Mouse (Mus musculus): ENCODE data around the gene Slamf6. TPM values are rescaled to one million over a fixed set of nuclear protein-coding genes. Genes with fewer than 3 reads are reported as not detected.

Gene Slamf6
- polyA plus RNA-seq, 1 experiment from 2014 or later: 22.2 TPM

DNA sequence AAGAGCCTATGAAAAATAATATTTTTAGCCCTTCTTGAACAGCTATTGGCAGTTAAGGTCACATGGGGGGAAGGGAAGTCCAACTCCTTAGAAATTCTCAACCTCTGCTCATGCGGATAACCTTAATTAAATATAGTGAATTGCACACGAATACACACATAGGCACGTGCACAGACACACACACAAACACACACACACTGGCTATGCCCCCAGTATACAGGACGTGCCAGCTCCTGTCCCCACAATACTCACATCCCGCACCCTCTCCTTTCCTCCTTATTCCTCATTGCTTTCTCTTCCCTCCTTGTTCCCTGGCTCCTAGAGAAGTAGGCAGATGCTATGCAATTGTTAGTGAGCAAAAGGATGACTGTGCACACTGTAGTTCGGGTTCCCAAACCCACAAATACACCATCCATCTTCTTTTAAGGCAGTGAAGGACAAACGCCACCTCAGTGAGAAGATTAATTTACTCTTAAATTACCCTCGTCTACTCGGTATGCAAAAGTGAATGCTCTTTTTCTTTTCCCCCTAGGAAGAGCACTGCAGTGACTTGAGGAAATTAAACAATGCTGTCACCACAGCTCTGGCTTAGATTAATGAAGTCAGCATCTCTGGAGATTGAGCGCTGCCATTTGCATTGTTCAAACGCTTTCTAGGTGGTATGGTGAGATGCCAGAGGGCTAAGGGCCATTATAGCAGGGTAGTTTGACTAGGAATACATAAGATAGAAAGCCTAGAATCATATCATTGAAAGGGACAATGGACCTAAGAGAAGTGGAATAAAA lies 31.0 kb downstream of the Slamf6 start:
- Histone ChIP-seq H3K9me3 (replicated peaks; ENCODE audit: control insufficient read depth, low read length) (0 out of 2 replicates have a peak, but pooled peaks cover 2% of the 10 kb centered on the region), H3K4me2 (ENCODE audit: low read depth, low read length) (no peak overlapping the region), H3K4me3 (ENCODE audit: low read length) (no peak overlapping the region), H3K4me1 (ENCODE audit: control insufficient read depth, insufficient read depth, low read length) (no peaks in the 10 kb centered on the region), H3K36me3 (ENCODE audit: control insufficient read depth, insufficient read depth) (no peaks in the 10 kb centered on the region), H3K9ac (ENCODE audit: low read length) (no peak overlapping the region), H3K27ac (ENCODE audit: low read length) (no peak overlapping the region), H3K27me3 (ENCODE audit: control insufficient read depth, insufficient read depth, low read length) (no peaks in the 10 kb centered on the region)
- WGBS: 75% methylated on average over 11 of the region's 11 CpGs
- no peak for ATAC-seq (replicated peaks; ENCODE audit: extremely low read depth, insufficient read depth, low FRiP score)

GRCm38 (mm10) chr1:171948946-171949508 lies 31.7 kb downstream of the Slamf6 start:
- Histone ChIP-seq H3K27ac (ENCODE audit: low read length) (no peak overlapping the region), H3K9me3 (replicated peaks; ENCODE audit: control insufficient read depth, low read length) (0 out of 2 replicates have a peak, but pooled peaks cover 2% of the 10 kb centered on the region), H3K4me3 (ENCODE audit: low read length) (no peak overlapping the region), H3K4me1 (ENCODE audit: control insufficient read depth, insufficient read depth, low read length) (no peaks in the 10 kb centered on the region), H3K36me3 (ENCODE audit: control insufficient read depth, insufficient read depth) (no peaks in the 10 kb centered on the region), H3K27me3 (ENCODE audit: control insufficient read depth, insufficient read depth, low read length) (no peaks in the 10 kb centered on the region), H3K9ac (ENCODE audit: low read length) (no peak overlapping the region), H3K4me2 (ENCODE audit: low read depth, low read length) (no peak overlapping the region)
- WGBS: 85% methylated on average over 6 of the region's 6 CpGs
- ATAC-seq (replicated peaks; ENCODE audit: extremely low read depth, insufficient read depth, low FRiP score): no peak

DNA sequence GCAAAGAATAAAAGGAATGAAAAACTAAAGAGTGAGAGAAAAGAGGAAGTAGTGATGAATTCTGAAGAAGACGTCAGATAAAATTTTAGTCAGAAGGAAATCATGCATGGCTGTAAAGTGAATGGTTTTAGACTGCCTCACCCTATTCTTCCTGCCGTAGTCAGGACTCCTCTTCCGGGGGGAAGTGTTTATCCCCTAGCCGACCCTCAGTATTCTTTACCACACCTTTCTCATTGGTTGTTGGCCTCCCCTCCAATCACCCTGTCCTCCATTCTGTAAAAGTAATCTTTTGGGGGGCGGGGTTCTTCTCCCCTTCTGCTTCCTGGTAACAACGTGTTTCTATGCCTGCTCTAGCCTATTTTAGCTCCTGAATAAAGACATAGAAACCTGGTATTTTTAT lies 37.8 kb downstream of the Slamf6 start:
- Histone ChIP-seq H3K4me2 (ENCODE audit: low read depth, low read length) (no peak overlapping the region), H3K27me3 (ENCODE audit: control insufficient read depth, insufficient read depth, low read length) (no peaks in the 10 kb centered on the region), H3K9me3 (replicated peaks; ENCODE audit: control insufficient read depth, low read length) (0 out of 2 replicates have a peak, but pooled peaks cover 2% of the 10 kb centered on the region), H3K4me3 (ENCODE audit: low read length) (no peak overlapping the region), H3K36me3 (ENCODE audit: control insufficient read depth, insufficient read depth) (no peaks in the 10 kb centered on the region), H3K9ac (ENCODE audit: low read length) (no peak overlapping the region), H3K4me1 (ENCODE audit: control insufficient read depth, insufficient read depth, low read length) (no peaks in the 10 kb centered on the region), H3K27ac (ENCODE audit: low read length) (no peak overlapping the region)
- no peak for ATAC-seq (replicated peaks; ENCODE audit: extremely low read depth, insufficient read depth, low FRiP score)
- WGBS: 54% methylated on average over 6 of the region's 6 CpGs

DNA sequence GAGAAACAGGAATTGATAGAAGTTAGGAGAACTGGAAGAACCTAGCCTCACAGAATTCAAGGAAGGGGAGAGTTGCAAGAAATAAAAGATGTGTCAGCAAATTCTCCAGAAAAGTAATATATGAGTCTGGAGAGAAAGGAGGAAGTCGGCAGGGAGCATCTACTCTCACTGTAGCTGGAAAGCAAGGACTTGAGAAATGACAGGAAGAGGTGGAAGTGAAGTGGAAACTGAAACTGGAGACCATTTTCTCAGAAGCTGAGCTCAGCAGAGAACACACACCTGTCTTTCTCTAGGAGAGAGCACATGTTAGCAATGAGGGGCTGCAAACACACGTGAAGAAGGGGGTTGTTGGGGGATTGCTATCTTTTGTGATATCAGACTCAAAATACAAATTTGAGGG lies 40.1 kb downstream of the Slamf6 start:
- no peak overlapping the region for H3K9ac ChIP-seq (ENCODE audit: low read length)
- H3K4me2 ChIP-seq (ENCODE audit: low read depth, low read length): no peak overlapping the region
- no peaks in the 10 kb centered on the region for H3K4me1 ChIP-seq (ENCODE audit: control insufficient read depth, insufficient read depth, low read length)
- no peaks in the 10 kb centered on the region for H3K36me3 ChIP-seq (ENCODE audit: control insufficient read depth, insufficient read depth)
- H3K27me3 ChIP-seq (ENCODE audit: control insufficient read depth, insufficient read depth, low read length): no peaks in the 10 kb centered on the region
- no peak for ATAC-seq (replicated peaks; ENCODE audit: extremely low read depth, insufficient read depth, low FRiP score)
- no peak overlapping the region for H3K4me3 ChIP-seq (ENCODE audit: low read length)
- 46% methylated on average over 2 of the region's 2 CpGs for WGBS
- no peaks in the 10 kb centered on the region for H3K9me3 ChIP-seq (replicated peaks; ENCODE audit: control insufficient read depth, low read length)
- H3K27ac ChIP-seq (ENCODE audit: low read length): no peak overlapping the region

DNA sequence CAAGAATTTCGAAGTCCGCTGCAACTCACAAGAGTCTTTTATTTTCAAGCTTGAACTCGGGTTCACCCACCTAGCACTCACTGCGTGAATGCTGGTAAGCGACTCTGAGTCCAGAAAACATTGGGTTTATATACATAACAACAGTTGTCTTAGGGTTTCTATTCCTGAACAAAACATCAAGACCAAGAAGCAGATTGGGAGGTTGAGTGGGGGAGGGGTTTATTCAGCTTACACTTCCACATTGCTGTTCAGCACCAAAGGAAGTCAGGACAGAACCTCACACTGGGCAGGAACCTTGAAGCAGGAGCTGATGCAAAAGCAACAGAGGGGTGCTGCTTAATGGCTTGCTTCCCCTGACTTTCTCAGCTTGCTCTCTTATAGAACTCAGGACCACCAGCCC lies 43.4 kb downstream of the Slamf6 start:
- whole genome bisulfite sequencing: 86% methylated on average over 5 of the region's 5 CpGs
- H3K36me3 ChIP-seq (ENCODE audit: control insufficient read depth, insufficient read depth): no peaks in the 10 kb centered on the region
- no peaks in the 10 kb centered on the region for H3K9me3 ChIP-seq (replicated peaks; ENCODE audit: control insufficient read depth, low read length)
- no peaks in the 10 kb centered on the region for H3K4me1 ChIP-seq (ENCODE audit: control insufficient read depth, insufficient read depth, low read length)
- ATAC-seq (replicated peaks; ENCODE audit: extremely low read depth, insufficient read depth, low FRiP score): no peak
- no peak overlapping the region for H3K4me3 ChIP-seq (ENCODE audit: low read length)
- H3K4me2 ChIP-seq (ENCODE audit: low read depth, low read length): no peak overlapping the region
- no peak overlapping the region for H3K9ac ChIP-seq (ENCODE audit: low read length)
- H3K27ac ChIP-seq (ENCODE audit: low read length): no peak overlapping the region
- no peaks in the 10 kb centered on the region for H3K27me3 ChIP-seq (ENCODE audit: control insufficient read depth, insufficient read depth, low read length)

GRCm38 (mm10) chr1:171961704-171962103 lies 44.4 kb downstream of the Slamf6 start:
- no peaks in the 10 kb centered on the region for H3K36me3 ChIP-seq (ENCODE audit: control insufficient read depth, insufficient read depth)
- H3K9ac ChIP-seq (ENCODE audit: low read length): no peak overlapping the region
- H3K9me3 ChIP-seq (replicated peaks; ENCODE audit: control insufficient read depth, low read length): no peaks in the 10 kb centered on the region
- 78% methylated on average over 6 of the region's 6 CpGs for WGBS
- no peak overlapping the region for H3K4me3 ChIP-seq (ENCODE audit: low read length)
- no peaks in the 10 kb centered on the region for H3K4me1 ChIP-seq (ENCODE audit: control insufficient read depth, insufficient read depth, low read length)
- peak; percentile 69; the same call in 1 of the 2 replicates for ATAC-seq (replicated peaks; ENCODE audit: extremely low read depth, insufficient read depth, low FRiP score)
- H3K4me2 ChIP-seq (ENCODE audit: low read depth, low read length): no peak overlapping the region
- no peaks in the 10 kb centered on the region for H3K27me3 ChIP-seq (ENCODE audit: control insufficient read depth, insufficient read depth, low read length)
- H3K27ac ChIP-seq (ENCODE audit: low read length): no peak overlapping the region

- ATAC-seq (replicated peaks; ENCODE audit: extremely low read depth, insufficient read depth, low FRiP score): no peak
- no peak overlapping the region for H3K27ac ChIP-seq (ENCODE audit: low read length)
- H3K36me3 ChIP-seq (ENCODE audit: control insufficient read depth, insufficient read depth): no peaks in the 10 kb centered on the region
- no peaks in the 10 kb centered on the region for H3K27me3 ChIP-seq (ENCODE audit: control insufficient read depth, insufficient read depth, low read length)
- H3K4me2 ChIP-seq (ENCODE audit: low read depth, low read length): no peak overlapping the region
- peaks cover 3% of the 10 kb centered on the region; the same call in 1 of the 2 replicates for H3K9me3 ChIP-seq (replicated peaks; ENCODE audit: control insufficient read depth, low read length)
- H3K4me1 ChIP-seq (ENCODE audit: control insufficient read depth, insufficient read depth, low read length): no peaks in the 10 kb centered on the region
- H3K9ac ChIP-seq (ENCODE audit: low read length): no peak overlapping the region
- no peak overlapping the region for H3K4me3 ChIP-seq (ENCODE audit: low read length)
- WGBS: 74% methylated on average over 6 of the region's 6 CpGs
Observed at GRCm38 (mm10) chr1:171963613-171964012, 46.3 kb downstream of the Slamf6 start.

GRCm38 (mm10) chr1:171966054-171966790 lies 48.9 kb downstream of the Slamf6 start:
- ATAC-seq (replicated peaks; ENCODE audit: extremely low read depth, insufficient read depth, low FRiP score): no peak
- H3K9ac ChIP-seq (ENCODE audit: low read length): no peak overlapping the region
- no peaks in the 10 kb centered on the region for H3K4me1 ChIP-seq (ENCODE audit: control insufficient read depth, insufficient read depth, low read length)
- H3K9me3 ChIP-seq (replicated peaks; ENCODE audit: control insufficient read depth, low read length): peaks cover 3% of the 10 kb centered on the region; the same call in 1 of the 2 replicates
- H3K27me3 ChIP-seq (ENCODE audit: control insufficient read depth, insufficient read depth, low read length): no peaks in the 10 kb centered on the region
- H3K4me2 ChIP-seq (ENCODE audit: low read depth, low read length): no peak overlapping the region
- H3K27ac ChIP-seq (ENCODE audit: low read length): no peak overlapping the region
- 56% methylated on average over 6 of the region's 6 CpGs for WGBS
- H3K36me3 ChIP-seq (ENCODE audit: control insufficient read depth, insufficient read depth): no peaks in the 10 kb centered on the region
- no peak overlapping the region for H3K4me3 ChIP-seq (ENCODE audit: low read length)

GRCm38 (mm10) chr1:171969221-171969620 lies 51.9 kb downstream of the Slamf6 start:
- Histone ChIP-seq H3K4me2 (ENCODE audit: low read depth, low read length) (no peak overlapping the region), H3K9ac (ENCODE audit: low read length) (no peak overlapping the region), H3K4me1 (ENCODE audit: control insufficient read depth, insufficient read depth, low read length) (no peaks in the 10 kb centered on the region), H3K9me3 (replicated peaks; ENCODE audit: control insufficient read depth, low read length) (peaks cover 3% of the 10 kb centered on the region; the same call in 1 of the 2 replicates), H3K27me3 (ENCODE audit: control insufficient read depth, insufficient read depth, low read length) (no peaks in the 10 kb centered on the region), H3K4me3 (ENCODE audit: low read length) (no peak overlapping the region), H3K36me3 (ENCODE audit: control insufficient read depth, insufficient read depth) (no peaks in the 10 kb centered on the region), H3K27ac (ENCODE audit: low read length) (no peak overlapping the region)
- no peak for ATAC-seq (replicated peaks; ENCODE audit: extremely low read depth, insufficient read depth, low FRiP score)
- 82% methylated on average over 6 of the region's 6 CpGs for WGBS
